Mouse (Mus musculus): ENCODE data around the gene Ccnd1.

- no peak for TF ChIP-seq GATA1 (IDR thresholded peaks at IDR 0.05; ENCODE audit: borderline replicate concordance, low read length)
- TF ChIP-seq FLI1 (IDR thresholded peaks at IDR 0.05; ENCODE audit: low read length): no peak
Observed at GRCm38 (mm10) chr7:144906708-144907397, 32.9 kb downstream of the Ccnd1 start.

Measured in megakaryocyte, embryonic 14.5 days (primary cell).